Mouse (Mus musculus): ENCODE results near the gene Hoxb6.

Gene Hoxb6

DNA sequence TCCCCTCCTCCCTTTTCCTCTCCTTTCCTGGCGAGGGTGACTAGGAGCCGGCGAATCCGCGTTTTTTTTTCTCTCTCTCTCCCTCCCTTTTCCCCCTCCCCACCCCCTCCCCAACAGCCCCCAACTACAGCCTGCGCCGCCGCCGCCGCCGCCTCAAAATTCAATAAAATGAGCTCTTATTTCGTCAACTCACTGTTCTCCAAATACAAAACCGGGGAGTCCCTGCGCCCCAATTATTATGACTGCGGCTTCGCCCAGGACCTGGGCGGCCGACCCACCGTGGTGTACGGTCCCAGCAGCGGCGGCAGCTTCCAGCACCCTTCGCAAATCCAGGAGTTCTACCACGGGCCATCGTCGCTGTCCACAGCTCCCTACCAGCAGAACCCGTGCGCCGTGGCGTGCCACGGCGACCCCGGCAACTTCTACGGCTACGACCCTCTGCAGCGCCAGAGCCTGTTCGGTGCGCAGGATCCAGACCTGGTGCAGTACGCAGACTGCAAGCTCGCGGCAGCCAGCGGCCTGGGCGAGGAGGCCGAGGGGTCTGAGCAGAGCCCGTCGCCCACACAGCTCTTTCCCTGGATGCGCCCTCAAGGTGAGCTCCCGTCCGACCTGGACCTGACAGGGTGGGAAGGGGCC is 9.4 kb upstream of the Hoxb6 start:
- in situ Hi-C loops (cut with MboI; ENCODE audit: low pct_unique_long_range_greater_than_20kb in 1 of 2, low sequenced_read_pairs in 2 of 2, unreplicated experiment in 1 of 2), result no loop called here

DNA sequence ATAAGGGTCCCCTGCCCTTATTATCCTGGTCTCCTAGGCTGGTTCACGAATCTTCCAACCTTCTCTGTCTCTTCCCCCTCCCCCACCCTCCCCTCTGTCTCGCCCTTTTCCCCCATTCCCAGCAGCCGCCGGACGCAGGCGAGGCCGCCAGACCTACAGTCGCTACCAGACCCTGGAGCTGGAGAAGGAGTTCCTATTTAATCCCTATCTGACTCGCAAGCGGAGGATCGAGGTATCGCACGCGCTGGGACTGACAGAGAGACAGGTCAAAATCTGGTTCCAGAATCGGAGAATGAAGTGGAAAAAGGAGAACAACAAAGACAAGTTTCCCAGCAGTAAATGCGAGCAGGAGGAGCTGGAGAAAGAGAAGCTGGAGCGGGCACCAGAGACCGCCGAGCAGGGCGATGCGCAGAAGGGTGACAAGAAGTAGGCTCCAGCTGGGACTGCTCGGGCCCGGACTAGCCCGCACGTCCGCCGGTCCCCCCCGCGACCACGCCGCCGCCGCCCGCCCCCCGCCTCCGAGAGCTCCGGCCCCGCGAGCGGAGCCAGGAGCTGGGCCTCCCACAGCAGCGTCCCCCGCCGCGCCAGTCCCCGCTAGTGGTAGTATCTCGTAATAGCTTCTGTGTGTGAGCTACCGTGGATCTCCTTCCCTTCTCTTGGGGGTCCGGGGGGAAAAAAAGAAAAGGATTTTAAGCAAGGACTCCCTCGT is 8.1 kb upstream of the Hoxb6 start:
- in situ Hi-C loops (cut with MboI; ENCODE audit: low pct_unique_long_range_greater_than_20kb in 1 of 2, low sequenced_read_pairs in 2 of 2, unreplicated experiment in 1 of 2), result no loop called here

DNA sequence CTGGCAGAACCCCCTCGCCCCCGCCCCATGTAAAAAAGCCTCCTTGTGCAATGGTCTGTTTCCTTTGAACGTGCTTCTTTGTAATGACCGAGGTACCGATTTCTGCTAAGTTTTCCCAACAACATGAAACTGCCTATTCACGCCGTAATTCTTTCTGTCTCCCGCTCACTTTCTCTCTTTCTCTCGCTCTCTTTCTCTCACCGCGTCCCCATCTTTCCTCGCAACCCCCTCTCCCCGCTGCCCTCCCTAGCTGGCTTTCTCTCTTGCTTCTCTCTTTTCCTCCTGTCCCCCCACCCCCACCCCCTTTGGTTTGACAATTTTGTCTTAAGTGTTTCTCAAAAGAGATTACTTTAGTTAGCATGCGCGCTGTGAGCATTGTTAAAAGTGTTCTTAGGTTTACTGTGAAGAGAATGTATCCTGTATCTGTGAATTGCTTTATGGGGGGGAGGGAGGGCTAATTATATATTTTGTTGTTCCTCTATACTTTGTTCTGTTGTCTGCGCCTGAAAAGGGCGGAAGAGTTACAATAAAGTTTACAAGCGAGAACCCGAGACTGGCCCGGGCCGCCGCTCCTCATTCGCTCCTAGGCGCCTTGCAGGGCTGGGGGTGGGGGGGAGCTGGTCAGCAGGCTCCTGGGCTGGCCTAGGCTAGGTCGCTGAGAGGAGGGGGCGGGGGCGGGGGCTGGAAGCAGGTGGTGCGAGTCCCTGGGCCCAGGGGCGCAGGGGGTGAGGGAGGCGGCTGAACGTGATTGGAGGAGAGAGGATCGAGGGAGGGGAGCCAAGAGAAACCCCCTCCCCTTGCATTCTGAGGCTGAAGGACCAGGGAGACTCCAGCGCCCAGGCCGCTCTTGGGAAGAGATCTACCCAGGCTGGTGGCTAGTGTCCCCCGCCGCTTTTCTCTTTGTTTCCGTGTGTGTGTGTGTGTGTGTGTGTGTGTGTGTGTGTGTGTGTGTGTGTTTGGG is 7.2 kb upstream of the Hoxb6 start:
- in situ Hi-C loops (cut with MboI; ENCODE audit: low pct_unique_long_range_greater_than_20kb in 1 of 2, low sequenced_read_pairs in 2 of 2, unreplicated experiment in 1 of 2), result no loop called here

DNA sequence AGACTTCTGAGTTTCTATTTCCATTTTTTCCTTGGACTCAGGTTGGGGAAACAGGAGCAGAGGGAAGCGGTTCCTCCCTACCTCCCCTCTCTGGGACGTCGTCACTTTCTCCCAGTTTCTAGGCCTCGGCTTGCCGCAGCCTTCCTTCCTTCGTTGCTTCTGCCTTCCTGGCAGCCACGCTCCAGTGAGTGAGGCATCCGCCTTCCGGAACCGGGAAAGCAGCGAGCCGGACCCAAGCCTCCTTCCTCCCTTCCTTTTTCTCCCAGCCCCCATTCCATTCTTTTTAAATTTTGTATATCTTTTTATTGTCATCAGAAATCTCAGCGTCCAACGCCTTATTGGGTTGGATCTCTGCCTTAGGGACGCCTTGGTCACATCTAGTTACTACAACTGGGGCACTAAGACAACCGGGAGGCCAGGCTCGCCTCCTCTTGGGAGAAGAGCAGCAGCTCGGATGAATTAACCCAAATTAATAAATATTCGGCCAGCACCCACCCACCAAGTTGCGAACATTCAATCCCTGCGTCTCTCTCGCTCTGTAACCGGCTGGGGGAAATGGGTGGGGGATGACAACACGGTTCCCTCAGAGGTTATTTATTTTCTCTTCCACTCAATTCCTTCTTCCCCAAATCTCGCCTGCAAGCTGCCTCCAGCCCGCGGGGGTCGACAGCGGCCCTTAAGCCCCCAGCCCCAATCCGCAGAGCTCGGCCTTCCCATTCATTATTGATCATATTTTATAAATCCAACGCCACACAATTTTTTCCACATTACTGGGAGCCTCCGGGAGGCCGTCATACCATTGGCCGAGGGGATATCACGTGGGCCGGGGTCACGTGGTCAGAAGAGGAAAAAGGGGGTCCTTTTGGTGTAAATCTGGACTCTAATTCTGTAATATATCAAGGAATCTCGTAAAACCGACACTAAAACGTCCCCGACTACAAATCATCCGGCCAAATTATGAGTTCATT is 6.2 kb upstream of the Hoxb6 start, which contains the start of gene Hoxb7:
Hoxb7 (plus strand) TSS at position 853 of the 968 bp plus-strand sequence.
- in situ Hi-C loops (cut with MboI; ENCODE audit: low pct_unique_long_range_greater_than_20kb in 1 of 2, low sequenced_read_pairs in 2 of 2, unreplicated experiment in 1 of 2), result no loop called here

DNA sequence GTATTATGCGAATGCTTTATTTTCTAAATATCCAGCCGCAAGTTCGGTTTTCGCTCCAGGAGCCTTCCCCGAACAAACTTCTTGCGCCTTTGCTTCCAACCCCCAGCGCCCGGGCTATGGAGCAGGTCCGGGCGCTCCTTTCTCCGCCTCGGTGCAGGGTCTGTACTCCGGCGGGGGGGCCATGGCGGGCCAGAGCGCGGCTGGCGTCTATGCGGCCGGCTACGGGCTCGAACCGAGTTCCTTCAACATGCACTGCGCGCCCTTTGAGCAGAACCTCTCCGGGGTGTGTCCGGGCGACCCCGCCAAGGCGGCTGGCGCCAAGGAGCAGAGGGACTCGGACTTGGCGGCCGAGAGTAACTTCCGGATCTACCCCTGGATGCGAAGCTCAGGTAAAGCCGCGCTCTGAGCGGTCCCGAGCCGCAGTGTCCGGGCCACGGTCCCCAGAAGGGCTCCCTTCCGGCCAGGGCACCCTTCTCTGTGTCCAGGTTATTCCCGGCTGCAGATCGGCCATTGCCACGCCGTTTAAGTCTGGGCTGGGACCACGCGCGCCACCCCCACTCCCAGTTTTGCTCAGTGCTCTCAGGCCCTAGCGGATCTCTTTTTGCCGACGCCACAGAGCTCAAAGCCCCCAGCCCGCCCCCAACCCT is 5.4 kb upstream of the Hoxb6 start:
- in situ Hi-C loops (cut with MboI; ENCODE audit: low pct_unique_long_range_greater_than_20kb in 1 of 2, low sequenced_read_pairs in 2 of 2, unreplicated experiment in 1 of 2), result no loop called here

DNA sequence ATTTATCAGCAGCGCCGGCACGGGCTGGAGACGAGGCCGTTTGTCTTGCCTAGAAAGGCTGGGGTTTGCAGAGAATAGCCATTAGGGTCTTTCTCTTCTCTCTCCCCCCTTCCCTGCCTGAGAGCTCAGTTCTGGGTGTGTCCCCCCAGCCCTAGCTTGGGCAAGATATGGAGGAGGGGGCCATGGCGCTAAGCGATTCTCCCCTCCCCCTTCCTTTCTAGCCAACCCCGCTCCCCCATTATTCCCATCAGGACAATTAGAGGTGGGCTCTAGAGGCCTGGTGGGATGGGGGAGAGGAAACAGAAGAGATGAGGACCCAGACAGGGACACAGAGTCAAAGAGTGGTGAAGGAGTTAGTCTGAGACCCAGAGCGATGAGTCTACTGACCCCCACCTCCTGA is 4.9 kb upstream of the Hoxb6 start:
- in situ Hi-C loops (cut with MboI; ENCODE audit: low pct_unique_long_range_greater_than_20kb in 1 of 2, low sequenced_read_pairs in 2 of 2, unreplicated experiment in 1 of 2), result no loop called here

DNA sequence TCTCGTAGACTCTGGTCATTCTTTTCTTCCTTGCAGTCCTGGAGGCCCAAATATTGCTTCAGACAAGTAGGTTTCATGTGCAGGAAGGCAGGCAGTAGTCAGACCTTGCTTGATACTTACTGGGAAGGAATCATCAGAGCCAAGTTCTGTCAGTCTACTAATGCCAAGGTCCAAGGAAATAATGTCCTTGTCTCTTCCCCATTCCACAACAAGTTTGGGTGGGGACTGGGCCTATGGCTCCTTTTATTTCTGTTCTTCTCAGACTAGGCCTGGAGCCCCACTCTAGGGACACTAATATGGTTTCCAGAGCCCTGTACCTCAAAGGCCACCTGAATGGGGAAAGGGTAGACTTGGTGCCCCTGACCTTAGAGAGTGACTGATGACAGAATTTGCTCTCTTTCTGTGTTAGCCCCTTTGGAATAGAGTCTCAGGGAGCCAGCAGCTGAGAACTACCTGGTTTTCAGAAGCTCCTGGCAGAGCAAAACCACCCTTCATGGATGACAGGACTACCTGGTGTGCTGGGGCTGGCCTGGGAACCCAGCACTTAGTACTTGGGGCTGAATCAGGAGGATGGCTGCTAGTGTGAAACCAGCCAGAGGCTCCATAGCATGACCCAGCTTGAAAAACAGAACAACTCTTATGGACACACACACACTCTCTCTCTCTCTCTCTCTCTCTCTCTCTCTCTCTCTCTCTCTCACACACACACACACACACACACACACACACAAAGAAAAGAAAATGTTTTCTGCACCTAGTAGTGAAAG is 3.6 kb upstream of the Hoxb6 start:
- in situ Hi-C loops (cut with MboI; ENCODE audit: low pct_unique_long_range_greater_than_20kb in 1 of 2, low sequenced_read_pairs in 2 of 2, unreplicated experiment in 1 of 2), result no loop called here

DNA sequence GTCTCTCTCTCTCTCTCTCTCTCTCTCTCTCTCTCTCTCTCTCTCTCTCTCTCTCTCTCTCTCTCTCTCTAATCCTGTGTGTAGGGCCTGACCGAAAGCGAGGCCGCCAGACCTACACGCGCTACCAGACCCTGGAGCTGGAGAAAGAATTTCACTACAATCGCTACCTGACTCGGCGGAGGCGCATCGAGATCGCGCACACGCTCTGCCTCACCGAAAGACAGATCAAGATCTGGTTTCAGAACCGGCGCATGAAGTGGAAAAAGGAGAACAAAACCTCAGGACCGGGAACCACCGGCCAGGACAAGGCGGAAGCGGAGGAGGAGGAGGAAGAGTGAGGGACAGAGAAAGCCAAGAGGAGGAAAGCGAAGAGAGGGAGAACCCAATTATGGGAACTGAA is 3.0 kb upstream of the Hoxb6 start:
- in situ Hi-C loops (cut with MboI; ENCODE audit: low pct_unique_long_range_greater_than_20kb in 1 of 2, low sequenced_read_pairs in 2 of 2, unreplicated experiment in 1 of 2), result no loop called here

DNA sequence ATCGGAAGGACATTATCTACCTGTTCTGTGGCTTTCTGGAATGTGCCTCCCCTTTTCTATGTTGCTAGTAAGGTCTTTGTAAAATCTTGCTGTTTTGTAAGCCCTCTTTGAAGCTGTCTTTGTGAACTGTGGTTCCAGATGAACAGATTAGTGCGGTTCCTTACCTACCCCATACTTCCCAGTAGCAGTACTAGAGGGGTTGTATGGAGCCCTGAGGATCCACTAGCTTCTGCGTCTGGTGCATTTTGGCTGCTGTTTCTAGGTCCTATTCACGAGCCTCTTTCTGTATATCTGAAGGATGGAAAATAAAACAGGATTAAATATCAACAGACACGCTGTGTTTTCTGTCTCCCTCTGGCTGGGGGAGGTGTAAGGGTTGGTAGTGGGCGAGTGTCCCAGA is 2.4 kb upstream of the Hoxb6 start:
- in situ Hi-C loops (cut with MboI; ENCODE audit: low pct_unique_long_range_greater_than_20kb in 1 of 2, low sequenced_read_pairs in 2 of 2, unreplicated experiment in 1 of 2), result no loop called here

DNA sequence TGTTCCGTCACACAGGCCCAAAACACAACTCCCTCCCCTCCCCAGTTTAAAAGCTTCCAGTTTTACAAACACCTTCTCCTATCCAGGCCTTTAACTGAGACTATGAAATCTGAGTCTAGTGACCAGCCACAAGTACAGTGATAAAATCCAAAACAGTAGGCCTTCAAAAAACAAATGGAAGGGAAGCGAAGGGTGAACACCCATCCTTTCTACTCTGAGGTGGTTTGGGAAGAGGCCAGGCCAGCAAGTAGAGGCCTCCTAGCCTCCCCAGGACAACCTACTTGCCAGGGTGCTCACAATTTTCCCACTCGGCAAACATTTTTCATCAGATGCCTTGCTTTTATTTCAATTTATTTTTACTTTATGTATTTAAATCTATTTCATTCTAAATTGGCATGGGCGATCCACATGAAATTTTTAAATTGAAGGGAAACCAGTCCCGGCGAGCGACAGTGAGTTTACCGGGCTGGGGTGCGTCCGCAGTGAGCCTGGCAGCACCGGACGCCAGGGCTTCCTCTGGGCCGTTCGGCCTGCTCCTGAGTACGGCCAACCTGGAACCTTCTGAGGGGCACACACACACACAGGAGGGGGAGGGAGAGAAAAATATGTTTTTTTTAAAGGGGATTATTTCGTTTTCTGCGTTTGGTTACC is 1.4 kb upstream of the Hoxb6 start:
- in situ Hi-C loops (cut with MboI; ENCODE audit: low pct_unique_long_range_greater_than_20kb in 1 of 2, low sequenced_read_pairs in 2 of 2, unreplicated experiment in 1 of 2), result no loop called here

DNA sequence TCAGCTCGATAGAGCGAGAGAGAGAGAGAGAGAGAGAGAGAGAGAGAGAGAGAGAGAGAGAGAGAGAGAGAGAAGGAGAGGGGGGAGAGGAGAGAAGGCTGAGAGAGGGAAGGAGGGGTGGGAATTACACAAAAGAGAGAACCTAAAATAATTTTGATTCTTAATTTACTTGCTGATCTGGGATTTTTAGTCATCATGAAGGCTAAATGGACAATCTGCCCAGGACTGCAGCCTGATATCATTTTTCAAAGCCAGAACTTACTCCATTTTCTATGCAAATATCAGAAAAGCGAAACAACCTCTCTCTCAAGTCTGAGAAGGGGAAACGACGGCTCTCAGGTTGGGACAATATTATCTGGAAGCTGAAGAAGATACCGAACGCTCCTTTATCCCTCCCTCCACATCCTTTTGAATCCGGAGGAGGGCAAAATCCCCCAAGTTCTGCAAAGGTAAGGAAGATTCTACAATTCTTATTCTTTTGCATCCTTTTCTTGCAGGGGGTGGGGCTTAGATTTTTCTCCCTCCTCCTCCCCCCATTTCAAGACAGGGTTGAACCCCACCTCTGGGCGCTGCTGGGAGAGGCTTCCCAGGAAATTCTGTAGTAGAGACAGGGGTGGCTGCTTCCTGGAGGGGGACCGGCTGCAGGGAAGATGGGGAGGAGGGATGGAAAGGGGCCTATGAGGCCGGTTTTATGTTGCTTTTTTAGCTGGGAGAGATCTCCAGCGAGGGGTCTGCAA is 457 bp downstream of the Hoxb6 start:
- in situ Hi-C loops (cut with MboI; ENCODE audit: low pct_unique_long_range_greater_than_20kb in 1 of 2, low sequenced_read_pairs in 2 of 2, unreplicated experiment in 1 of 2), result no loop called here

DNA sequence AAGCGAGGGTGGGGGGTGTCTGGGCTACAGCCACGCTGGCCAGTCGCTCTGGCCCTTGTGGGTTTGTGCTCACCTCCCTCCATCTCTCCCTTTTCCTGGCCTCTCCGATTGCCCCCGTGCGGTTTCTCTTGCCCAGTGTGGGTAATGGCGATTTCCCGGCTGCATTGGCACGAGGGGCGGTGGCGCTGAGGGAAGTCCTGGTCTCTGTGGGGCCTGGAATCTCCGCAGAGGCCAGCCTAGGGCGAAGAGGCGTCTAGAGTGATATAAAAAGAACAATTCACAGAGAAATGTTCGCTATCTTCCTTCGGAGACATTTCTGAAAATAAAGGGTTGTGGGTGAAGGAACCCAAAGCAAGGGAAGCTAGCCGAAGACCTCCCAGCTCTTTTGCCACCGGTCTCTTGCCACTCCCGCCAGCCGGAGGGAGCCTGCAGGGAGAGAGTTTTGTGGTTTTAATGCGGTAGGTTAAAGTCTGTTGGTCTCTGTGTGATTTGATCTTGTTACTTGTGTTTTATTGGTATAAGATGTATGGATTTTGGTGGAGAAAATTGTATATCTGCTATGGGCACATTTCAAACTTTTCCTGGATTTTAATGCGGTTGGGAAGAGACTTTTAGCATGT is 1.1 kb downstream of the Hoxb6 start:
- in situ Hi-C loops (cut with MboI; ENCODE audit: low pct_unique_long_range_greater_than_20kb in 1 of 2, low sequenced_read_pairs in 2 of 2, unreplicated experiment in 1 of 2), result no loop called here

DNA sequence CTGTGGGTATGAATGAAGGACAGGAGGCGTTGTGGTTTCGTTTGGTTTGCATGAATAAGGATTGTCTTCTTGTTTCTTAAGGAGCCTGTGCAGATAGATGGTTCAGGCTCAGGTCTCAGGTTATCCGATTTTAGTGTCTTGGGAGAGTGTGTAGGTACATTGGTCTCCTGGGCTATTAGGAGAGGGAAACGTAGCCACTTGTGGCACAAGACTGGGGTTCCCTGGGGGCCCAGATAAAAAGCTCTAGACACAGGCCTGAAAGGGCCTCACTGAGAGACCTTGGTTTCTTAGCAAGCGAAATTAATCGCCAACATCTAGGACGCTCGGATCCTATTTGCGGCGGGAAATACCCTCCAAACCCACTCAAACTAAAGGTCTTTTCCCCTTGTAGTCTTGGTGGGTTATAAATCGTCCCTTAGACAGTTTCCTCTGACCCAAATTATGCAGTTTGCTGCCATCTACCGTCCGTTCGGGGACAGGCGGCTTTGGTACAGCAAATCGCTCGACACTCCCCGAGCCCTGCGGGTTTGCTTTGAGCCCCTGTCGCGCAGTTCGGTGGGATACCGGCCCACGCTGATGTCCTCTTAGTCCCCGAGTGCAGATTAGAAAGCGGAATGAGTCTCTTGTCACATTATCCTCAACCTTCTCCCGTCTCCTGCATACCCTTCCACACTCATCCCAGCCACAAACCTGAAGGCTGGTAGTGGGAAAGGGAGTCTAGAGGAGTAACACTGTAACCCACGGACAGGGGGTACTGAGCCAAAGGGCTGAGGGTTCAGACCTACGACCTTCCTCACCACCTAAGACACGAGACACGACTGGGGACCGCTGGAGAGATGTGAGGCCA is 2.2 kb downstream of the Hoxb6 start:
- in situ Hi-C loops (cut with MboI; ENCODE audit: low pct_unique_long_range_greater_than_20kb in 1 of 2, low sequenced_read_pairs in 2 of 2, unreplicated experiment in 1 of 2), result loop anchor here (5.0 kb wide), 1 partner anchor 43 kb away; no protein-coding TSS in a partner anchor

DNA sequence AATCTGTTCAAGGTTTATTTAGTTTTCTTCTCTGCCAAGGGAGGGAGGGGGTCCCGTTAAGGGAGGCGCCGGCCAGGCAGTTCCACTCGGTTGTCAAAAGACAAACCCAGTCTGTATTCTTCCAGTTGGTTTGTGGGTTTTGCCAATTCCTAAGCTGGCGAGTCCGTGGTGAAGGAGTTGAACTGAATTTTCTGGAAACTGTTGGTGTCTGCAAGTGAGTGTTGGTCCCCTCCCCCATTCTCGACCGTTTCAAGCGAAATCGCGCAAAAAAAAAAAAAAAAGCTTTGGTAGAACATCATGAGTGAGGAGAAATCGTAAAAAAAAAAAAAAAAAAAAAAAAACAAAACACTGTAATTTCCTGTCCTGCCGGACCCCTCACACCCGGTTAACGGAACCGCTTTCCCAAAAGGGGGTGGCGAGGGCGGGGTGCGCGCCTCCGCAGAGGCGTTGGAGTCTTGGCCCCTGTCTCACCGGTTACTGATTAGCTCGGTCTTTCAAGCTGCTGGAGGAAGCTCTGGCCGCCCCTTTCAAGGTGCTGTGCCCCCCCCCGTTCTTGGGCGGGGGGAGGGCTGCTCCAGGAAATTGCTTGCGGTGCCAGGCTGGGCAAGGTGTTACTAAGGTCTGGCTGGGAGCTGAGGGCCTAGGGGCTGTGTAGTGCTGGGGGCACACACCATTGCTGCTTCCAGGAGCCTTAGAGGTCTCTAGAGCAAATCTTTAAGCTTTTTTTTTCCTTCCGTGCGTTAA is 3.0 kb downstream of the Hoxb6 start:
- in situ Hi-C loops (cut with MboI; ENCODE audit: low pct_unique_long_range_greater_than_20kb in 1 of 2, low sequenced_read_pairs in 2 of 2, unreplicated experiment in 1 of 2), result loop anchor here (5.0 kb wide), 1 partner anchor 42 kb away; no protein-coding TSS in a partner anchor
